27 mouse cellular contexts compared by ENCODE assay signal in the genomic region with DNA sequence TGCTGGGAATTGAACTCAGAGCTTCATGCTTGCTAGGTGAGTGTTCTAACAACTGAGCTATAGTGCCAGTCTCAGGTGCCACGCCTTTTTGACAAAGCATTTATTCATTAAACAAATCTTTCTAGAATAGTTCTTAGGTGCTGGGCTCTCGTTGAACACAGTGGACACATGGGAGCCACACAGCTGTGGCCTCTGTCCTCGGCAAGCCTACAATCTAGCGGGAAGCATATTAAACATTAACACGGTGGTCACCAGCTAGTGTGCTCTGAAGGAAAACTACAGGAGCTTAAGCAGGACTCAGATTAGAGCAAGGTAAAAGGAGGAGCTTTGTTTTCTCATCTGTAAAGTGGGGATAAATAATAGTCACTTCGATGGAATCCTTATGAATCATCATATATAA. TPM values are rescaled to one million over a fixed set of nuclear protein-coding genes. Genes with fewer than 3 reads are reported as not detected.
"Had no signal": no experiment of that assay in that cellular context is flagged by ENCODE, and none has a peak within 500 bp of the region (broad histone marks: within the 10 kb centered on the region; RNA-seq: fewer than 3 reads in every experiment).

No protein-coding gene starts in this region.

- H3K27ac ChIP-seq: hindbrain, embryonic 15.5 days; left cerebral cortex, adult 2 months; liver, embryonic 14.5 days; lung, embryonic 15.5 days; midbrain, embryonic 10.5 days; midbrain, embryonic 13.5 days; neural tube, embryonic 13.5 days; stomach, postnatal 0 days had no signal

- DNase-seq: layer of hippocampus, postnatal 36 days; lung, adult 18-20 months; right cerebral cortex, postnatal 4 days; thymus, adult 2 months; thymus, postnatal 14 days; thymus, postnatal 4 days had no signal

- H3K27me3 ChIP-seq: hindbrain, embryonic 15.5 days; lung, embryonic 15.5 days; midbrain, embryonic 13.5 days; neural tube, embryonic 13.5 days had no signal

- ATAC-seq: midbrain, embryonic 13.5 days; midbrain, embryonic 16.5 days had no signal

- H3K4me1 ChIP-seq: hindbrain, embryonic 15.5 days; lung, embryonic 15.5 days; midbrain, embryonic 13.5 days; neural tube, embryonic 13.5 days had no signal

- H3K36me3 ChIP-seq: hindbrain, embryonic 15.5 days; lung, embryonic 15.5 days; midbrain, embryonic 10.5 days; midbrain, embryonic 13.5 days; neural tube, embryonic 13.5 days had no signal

- H3K4me2 ChIP-seq: hindbrain, embryonic 15.5 days; liver, embryonic 11.5 days; lung, embryonic 15.5 days; midbrain, embryonic 13.5 days; neural tube, embryonic 13.5 days had no signal

- H3K9me3 ChIP-seq: hindbrain, embryonic 15.5 days; lung, embryonic 15.5 days; megakaryocyte, embryonic 14.5 days; midbrain, embryonic 10.5 days; midbrain, embryonic 13.5 days; neural tube, embryonic 13.5 days had no signal

- H3K4me3 ChIP-seq: hindbrain, embryonic 15.5 days; left cerebral cortex, adult 2 months; lung, embryonic 15.5 days; megakaryocyte, embryonic 14.5 days; midbrain, embryonic 10.5 days; midbrain, embryonic 13.5 days; myocyte; neural tube, embryonic 13.5 days had no signal

- H3K9ac ChIP-seq: hindbrain, embryonic 15.5 days; liver, embryonic 14.5 days; lung, embryonic 15.5 days; midbrain, embryonic 13.5 days; neural tube, embryonic 13.5 days had no signal

RNA-seq across cellular contexts. Expression of a gene that starts 7.8 kb away (rescaled TPM):
- total RNA-seq: layer of hippocampus, adult 8-10 months; layer of hippocampus, postnatal 10 days; layer of hippocampus, postnatal 36 days; left cerebral cortex, adult 2 months; left cerebral cortex, postnatal 10 days; left cerebral cortex, postnatal 36 days; monocyte, adult 5-6 weeks had no signal
- polyA plus RNA-seq: hindbrain, embryonic 15.5 days; limb, embryonic 11.5 days; liver, embryonic 11.5 days; liver, embryonic 14.5 days; midbrain, embryonic 10.5 days; midbrain, embryonic 13.5 days; myocyte; neural tube, embryonic 13.5 days had no signal

RNA-seq across cellular contexts. Expression of a gene that starts 53.4 kb away (rescaled TPM):
- total RNA-seq: layer of hippocampus, adult 8-10 months; layer of hippocampus, postnatal 10 days; layer of hippocampus, postnatal 36 days; left cerebral cortex, adult 2 months; left cerebral cortex, postnatal 10 days; left cerebral cortex, postnatal 36 days; monocyte, adult 5-6 weeks had no signal
- polyA plus RNA-seq: hindbrain, embryonic 15.5 days; intestine, embryonic 14.5 days; limb, embryonic 11.5 days; limb, embryonic 14.5 days; liver, embryonic 11.5 days; liver, embryonic 14.5 days; lung, embryonic 15.5 days; midbrain, embryonic 10.5 days; midbrain, embryonic 13.5 days; midbrain, embryonic 16.5 days; myocyte; neural tube, embryonic 13.5 days; stomach, embryonic 14.5 days; stomach, postnatal 0 days; thymus, adult 2 months had no signal

RNA-seq across cellular contexts. Expression of a gene that starts 57.0 kb away (rescaled TPM):
- total RNA-seq: layer of hippocampus, adult 8-10 months; layer of hippocampus, postnatal 10 days; layer of hippocampus, postnatal 36 days; left cerebral cortex, adult 2 months; left cerebral cortex, postnatal 10 days; left cerebral cortex, postnatal 36 days; monocyte, adult 5-6 weeks had no signal
- polyA plus RNA-seq: hindbrain, embryonic 15.5 days; intestine, embryonic 14.5 days; limb, embryonic 11.5 days; limb, embryonic 14.5 days; liver, embryonic 11.5 days; liver, embryonic 14.5 days; lung, embryonic 15.5 days; midbrain, embryonic 10.5 days; midbrain, embryonic 13.5 days; midbrain, embryonic 16.5 days; myocyte; neural tube, embryonic 13.5 days; stomach, embryonic 14.5 days; stomach, postnatal 0 days; thymus, adult 2 months had no signal
